Mouse (Mus musculus): ENCODE measurements around the gene Alox5ap. TPM values are rescaled to one million over a fixed set of nuclear protein-coding genes. Genes with fewer than 3 reads are reported as not detected.

Alox5ap gene
- total RNA-seq, 2 experiments from 2014 or later: 6.2 to 11.0 TPM

- no peak for DNase-seq
Measured at GRCm38 (mm10) chr5:149257518-149258281, 6.9 kb upstream of the Alox5ap start.

- DNase-seq: peak; percentile 52
Measured at GRCm38 (mm10) chr5:149259093-149259492, 5.5 kb upstream of the Alox5ap start.

- DNase-seq: no peak
Measured at GRCm38 (mm10) chr5:149261449-149261848, 3.1 kb upstream of the Alox5ap start.

- no peak for DNase-seq
Measured at GRCm38 (mm10) chr5:149261866-149262265, 2.7 kb upstream of the Alox5ap start.

- DNase-seq: no peak
Measured at GRCm38 (mm10) chr5:149264878-149265279, 312 bp downstream of the Alox5ap start.

- no peak for DNase-seq
Measured at GRCm38 (mm10) chr5:149266761-149267221, 2.2 kb downstream of the Alox5ap start.

GRCm38 (mm10) chr5:149267493-149267892, 2.9 kb downstream of the Alox5ap start:
- no peak for DNase-seq

- DNase-seq: no peak
Measured at GRCm38 (mm10) chr5:149271291-149271690, 6.7 kb downstream of the Alox5ap start.

GRCm38 (mm10) chr5:149272535-149272934, 8.0 kb downstream of the Alox5ap start:
- no peak for DNase-seq

- no peak for DNase-seq
Measured at GRCm38 (mm10) chr5:149274390-149275104, 10.0 kb downstream of the Alox5ap start.

- no peak for DNase-seq
Measured at GRCm38 (mm10) chr5:149275105-149275494, 10.5 kb downstream of the Alox5ap start.

- no peak for DNase-seq
Measured at GRCm38 (mm10) chr5:149277529-149277928, 13.0 kb downstream of the Alox5ap start.

GRCm38 (mm10) chr5:149279273-149279844, 14.8 kb downstream of the Alox5ap start:
- no peak for DNase-seq

- DNase-seq: no peak
Measured at GRCm38 (mm10) chr5:149283009-149283408, 18.4 kb downstream of the Alox5ap start.

- no peak for DNase-seq
Measured at GRCm38 (mm10) chr5:149283821-149284220, 19.3 kb downstream of the Alox5ap start.

GRCm38 (mm10) chr5:149286021-149286420, 21.5 kb downstream of the Alox5ap start:
- DNase-seq: no peak

GRCm38 (mm10) chr5:149287148-149288038, 22.8 kb downstream of the Alox5ap start:
- no peak for DNase-seq

GRCm38 (mm10) chr5:149291266-149291665, 26.7 kb downstream of the Alox5ap start:
- DNase-seq: no peak

- DNase-seq: no peak
Measured at GRCm38 (mm10) chr5:149293071-149293470, 28.5 kb downstream of the Alox5ap start.

- no peak for DNase-seq
Measured at GRCm38 (mm10) chr5:149296808-149297207, 32.2 kb downstream of the Alox5ap start.

- no peak for DNase-seq
Measured at GRCm38 (mm10) chr5:149297464-149297863, 32.9 kb downstream of the Alox5ap start.

- DNase-seq: no peak
Measured at GRCm38 (mm10) chr5:149298234-149298633, 33.7 kb downstream of the Alox5ap start.
